Comparison of ENCODE assay signal across 12 mouse cellular contexts in the genomic region with DNA sequence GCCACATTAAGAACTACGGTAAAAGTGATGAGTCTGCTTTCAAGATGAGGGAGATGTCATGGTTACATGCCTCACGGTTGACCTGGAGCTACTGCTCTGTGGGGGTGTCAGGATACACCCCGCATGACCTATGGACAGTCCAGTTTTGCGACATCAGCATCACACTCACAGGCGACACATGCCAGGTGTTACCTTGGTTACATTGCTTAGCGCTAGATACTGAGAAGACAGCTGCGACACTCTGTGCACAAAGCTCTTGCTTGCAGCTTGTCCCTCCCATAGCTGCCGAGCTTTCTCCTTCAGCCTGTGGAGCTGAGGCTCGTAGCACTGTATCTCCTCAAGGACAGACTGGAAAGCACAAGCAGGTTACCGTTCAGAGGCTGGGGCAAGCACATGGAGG.
DNase-seq lines count a peak whose midpoint lies in the region; ATAC-seq and TF ChIP-seq lines count a peak whose summit lies in the region.
"Had no signal": no experiment of that assay in that cellular context is flagged by ENCODE, and none has a peak within 500 bp of the region (broad histone marks: within the 10 kb centered on the region; RNA-seq: fewer than 3 reads in every experiment).

No protein-coding gene starts in this region.

- H3K4me2 ChIP-seq in liver, embryonic 11.5 days = no peak overlapping the region
- no peak overlapping the region for H3K4me2 ChIP-seq in neural tube, embryonic 15.5 days
- H3K4me2 ChIP-seq: heart, embryonic 11.5 days; limb, embryonic 15.5 days had no signal

- no peaks in the 10 kb centered on the region for H3K79me2 ChIP-seq in liver, adult 2 months (ENCODE audit: control insufficient read depth, insufficient read depth, low read length)

- H3K27ac ChIP-seq in gastrocnemius, adult 2 months = peak overlapping the region; percentile 46
- no peak overlapping the region for H3K27ac ChIP-seq in liver, adult 2 months (replicated peaks; ENCODE audit: insufficient read depth, low read depth, low read length)
- H3K27ac ChIP-seq in liver, embryonic 11.5 days (ENCODE audit: low read depth, low read length) = no peak overlapping the region
- 0 out of 2 replicates have a peak overlapping the region, but pooled peaks have one; percentile 4 for H3K27ac ChIP-seq in neural tube, embryonic 15.5 days (replicated peaks)
- H3K27ac ChIP-seq: limb, embryonic 15.5 days had no signal

- DNase-seq in gastrocnemius, adult 2 months = peak; percentile 50
- DNase-seq in gastrocnemius, postnatal 14 days = no peak
- DNase-seq in liver, adult 2 months (ENCODE audit: extremely low read depth, low read depth, low spot score) = peak; percentile 21
- no peak for DNase-seq in liver, embryonic 11.5 days (ENCODE audit: low spot score)
- peak; percentile 20 to 40 for DNase-seq in frontal cortex, postnatal 36 days (ENCODE audit: low spot score in 2 of 2)
- DNase-seq: cerebellum, postnatal 14 days had no signal

- intact Hi-C loops in gastrocnemius, adult 2 months (cut with DNase I) = no loop called here
- intact Hi-C loops in gastrocnemius, postnatal 14 days (cut with DNase I; ENCODE audit: low total_unique reads) = no loop called here

- no peak for TF ChIP-seq CTCF in gastrocnemius, adult 2 months (IDR thresholded peaks at IDR 0.05)
- TF ChIP-seq CTCF in liver, adult 2 months (IDR thresholded peaks at IDR 0.05; ENCODE audit: low read depth, low read length) = no peak

- no peak for ATAC-seq in liver, embryonic 11.5 days (replicated peaks; ENCODE audit: low FRiP score)
- peak; percentile 35; the same call in 1 of the 2 replicates for ATAC-seq in neural tube, embryonic 15.5 days (ENCODE audit: low FRiP score)
- ATAC-seq in monocyte, adult 5-6 weeks (replicated peaks; ENCODE audit: insufficient number of reproducible peaks, low FRiP score, low TSS enrichment, poor library complexity, severe bottlenecking) = no peak
- no peak for ATAC-seq in cerebellum, adult (ENCODE audit: insufficient number of reproducible peaks, low FRiP score, low TSS enrichment)
- ATAC-seq: intestine, embryonic 16.5 days had no signal

- H3K4me1 ChIP-seq in liver, adult 2 months (ENCODE audit: control insufficient read depth, insufficient read depth, low read length) = no peaks in the 10 kb centered on the region
- no peaks in the 10 kb centered on the region for H3K4me1 ChIP-seq in liver, embryonic 11.5 days (replicated peaks; ENCODE audit: control insufficient read depth, insufficient read depth, low read length)
- H3K4me1 ChIP-seq in neural tube, embryonic 15.5 days = no peaks in the 10 kb centered on the region
- H3K4me1 ChIP-seq: limb, embryonic 15.5 days had no signal

- H3K27me3 ChIP-seq in liver, adult 2 months (ENCODE audit: control insufficient read depth, insufficient read depth, low read length) = no peaks in the 10 kb centered on the region
- no peaks in the 10 kb centered on the region for H3K27me3 ChIP-seq in liver, embryonic 11.5 days (replicated peaks; ENCODE audit: control insufficient read depth, insufficient read depth, low read length)
- no peaks in the 10 kb centered on the region for H3K27me3 ChIP-seq in neural tube, embryonic 15.5 days (replicated peaks)
- H3K27me3 ChIP-seq: limb, embryonic 15.5 days had no signal

- H3K9ac ChIP-seq in liver, adult 2 months (ENCODE audit: low read depth, low read length) = no peak overlapping the region
- H3K9ac ChIP-seq in liver, embryonic 11.5 days (ENCODE audit: low read depth, low read length) = no peak overlapping the region
- no peak overlapping the region for H3K9ac ChIP-seq in neural tube, embryonic 15.5 days (replicated peaks)
- H3K9ac ChIP-seq: limb, embryonic 15.5 days had no signal

- peak overlapping the region; percentile 20 for H3K4me3 ChIP-seq in gastrocnemius, adult 2 months
- no peak overlapping the region for H3K4me3 ChIP-seq in liver, adult 2 months (ENCODE audit: insufficient read depth, low read depth, low read length)
- no peak overlapping the region for H3K4me3 ChIP-seq in liver, embryonic 11.5 days (ENCODE audit: low read depth, low read length)
- H3K4me3 ChIP-seq in neural tube, embryonic 15.5 days (replicated peaks) = no peak overlapping the region
- H3K4me3 ChIP-seq: limb, embryonic 15.5 days had no signal

- TF ChIP-seq POLR2A in liver, adult 2 months (IDR thresholded peaks at IDR 0.05; ENCODE audit: extremely low read depth, insufficient read depth, low read length) = no peak

- H3K36me3 ChIP-seq in liver, adult 2 months (ENCODE audit: control insufficient read depth, insufficient read depth, low read length) = peaks cover 4% of the 10 kb centered on the region
- no peaks in the 10 kb centered on the region for H3K36me3 ChIP-seq in liver, embryonic 11.5 days (ENCODE audit: control insufficient read depth, insufficient read depth, low read length)
- H3K36me3 ChIP-seq in neural tube, embryonic 15.5 days = peaks cover 1% of the 10 kb centered on the region; the same call in 1 of the 2 replicates

- no peaks in the 10 kb centered on the region for H3K9me3 ChIP-seq in liver, embryonic 11.5 days (ENCODE audit: control insufficient read depth, low read length)
- no peaks in the 10 kb centered on the region for H3K9me3 ChIP-seq in neural tube, embryonic 15.5 days (replicated peaks)
- H3K9me3 ChIP-seq: limb, embryonic 15.5 days had no signal

- WGBS in liver, adult 2 months = 55% methylated on average over 10 of the region's 10 CpGs
- WGBS in liver, embryonic 11.5 days = 71% methylated on average over 10 of the region's 10 CpGs
- 69% methylated on average over 10 of the region's 10 CpGs for WGBS in neural tube, embryonic 15.5 days

Comparison
In these comparisons a context has a peak if more than half of its experiments do, and no peak if none do; other contexts are left out.
1. DNase-seq: peak in gastrocnemius, adult 2 months (single experiment), liver, adult 2 months (single experiment) and frontal cortex, postnatal 36 days (2 of 2); none in gastrocnemius, postnatal 14 days (single experiment) and liver, embryonic 11.5 days (single experiment).
2. H3K27ac ChIP-seq: peak in gastrocnemius, adult 2 months (single experiment) and neural tube, embryonic 15.5 days (single experiment); none in liver, adult 2 months (single experiment) and liver, embryonic 11.5 days (single experiment).